Mouse (Mus musculus) spleen, postnatal 36 days (tissue): Measurements from ENCODE around the gene Olfr988.
"Not testable (repeated sequence)": the region's sequence is repeated elsewhere in the genome, so short reads cannot be mapped to it uniquely, and the experiment has no call there.

Experiments
- DNase-seq, 2 experiments: peaks; one replicate each; pipeline ENCODE4 v3.0.0; 2022; ENCODE audit warnings: low spot score in 2 of 2, mixed read lengths in 1 of 2

Gene Olfr988

GRCm38 (mm10) chr2:85363127-85363526 is at the start of gene Olfr988:
TSS of gene Olfr988 (minus strand) at chr2:85363227.
- not testable (repeated sequence) for DNase-seq

- no peak for DNase-seq
Measured at GRCm38 (mm10) chr2:85409369-85409768, 46.3 kb upstream of the Olfr988 start, which contains the start of gene Olfr992. TSS of gene Olfr992 (minus strand) at chr2:85409469.

GRCm38 (mm10) chr2:85339972-85340371 is 23.1 kb downstream of the Olfr988 start:
- no peak for DNase-seq

- not testable (repeated sequence) for DNase-seq
Measured at GRCm38 (mm10) chr2:85339215-85339614, 23.8 kb downstream of the Olfr988 start, which contains the start of gene Olfr987. TSS of gene Olfr987 (minus strand) at chr2:85339315.

GRCm38 (mm10) chr2:85319106-85319505 is 43.9 kb downstream of the Olfr988 start:
- DNase-seq: no peak
